Mouse (Mus musculus) heart, adult 9 months (tissue): ENCODE data around the gene Dera.

Source experiments
- DNase-seq, 2 experiments: peaks; one replicate each; pipeline ENCODE4 v3.0.0; 2022; ENCODE audit warnings: low spot score in 2 of 2

Gene Dera

DNA sequence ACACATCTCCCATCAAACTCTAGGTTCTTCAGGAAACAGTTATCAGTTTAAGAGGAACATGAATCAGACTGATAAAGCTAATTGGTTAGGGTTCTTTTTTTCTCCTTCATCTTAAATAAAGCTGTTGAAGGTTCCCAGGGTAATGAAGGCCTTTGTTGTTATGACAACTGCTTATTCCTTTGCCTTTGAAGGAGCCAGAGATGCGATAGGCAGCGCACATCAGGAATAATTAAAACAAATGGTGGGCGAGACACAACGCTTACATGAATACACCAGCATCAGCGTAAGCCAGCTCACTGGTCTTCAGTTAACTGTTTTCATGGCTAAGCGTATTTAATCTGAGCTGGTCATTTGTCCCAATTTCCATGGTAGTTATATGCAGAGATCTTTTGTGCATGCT, 132.9 kb downstream of the Dera start:
- DNase-seq = no peak

DNA sequence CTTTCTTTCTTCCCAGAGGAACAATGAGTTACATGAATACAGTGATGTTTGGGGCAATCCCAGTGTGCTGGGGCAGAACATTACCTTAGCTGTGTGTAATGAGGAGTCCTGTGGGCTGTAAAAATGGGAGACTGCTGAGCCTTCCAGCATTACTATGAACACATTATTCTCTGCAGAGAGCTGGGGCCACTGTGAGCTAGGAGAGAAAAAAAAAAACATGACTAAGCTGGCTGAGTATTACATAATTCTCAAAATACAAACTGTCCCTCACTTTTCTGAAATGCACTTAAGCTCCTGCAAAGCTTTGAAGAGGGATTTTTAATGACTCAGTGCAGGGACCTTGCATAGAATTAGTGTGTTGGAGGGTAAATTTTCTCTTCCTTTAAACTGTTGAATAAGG, 143.3 kb downstream of the Dera start:
- no peak for DNase-seq

DNA sequence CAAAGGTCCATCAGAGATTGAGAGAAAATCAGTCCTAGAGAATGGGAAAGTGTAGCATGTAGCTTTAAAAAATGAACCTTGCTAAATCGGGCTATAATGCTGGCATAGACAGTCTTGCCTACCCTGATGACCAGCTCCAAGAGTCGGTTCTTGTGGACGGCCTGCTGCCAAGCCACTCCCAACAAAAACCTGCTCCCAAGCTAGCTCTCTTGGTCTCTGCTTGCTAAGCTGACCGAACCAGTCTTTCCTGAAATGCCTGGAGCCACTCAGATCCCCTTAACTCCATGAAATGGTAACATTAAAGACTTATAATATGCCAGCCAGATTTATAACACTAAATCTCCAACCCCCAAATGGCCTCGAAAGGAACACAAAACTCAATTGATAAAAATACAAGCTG, 146.9 kb downstream of the Dera start:
- DNase-seq = no peak
